In genomic region chr13:58359304-58359653, GRCm38 (mm10) we compare ENCODE assay signal across 8 mouse cellular contexts. TPM values are rescaled to one million over a fixed set of nuclear protein-coding genes. Genes with fewer than 3 reads are reported as not detected.
A peak's percentile ranks its signal among the peaks of the same experiment; 100 is the strongest.
DNase-seq lines count a peak whose midpoint lies in the region; ATAC-seq and TF ChIP-seq lines count a peak whose summit lies in the region.

No protein-coding gene starts in this region.

- no peak for ATAC-seq in forebrain, embryonic 16.5 days
- peak; percentile 61 for ATAC-seq in liver, postnatal 0 days

- 7% methylated on average over 7 of the region's 7 CpGs for WGBS in heart, embryonic 10.5 days
- 6% methylated on average over 7 of the region's 7 CpGs for WGBS in forebrain, embryonic 16.5 days
- WGBS in liver, postnatal 0 days (ENCODE audit: insufficient replicate concordance): 11% methylated on average over 7 of the region's 7 CpGs

- intact Hi-C loops in heart, postnatal 10 days (cut with DNase I): no loop called here

- no peak for TF ChIP-seq CTCF in liver, postnatal 0 days (IDR thresholded peaks at IDR 0.05; ENCODE audit: low read depth)

- H3K4me3 ChIP-seq in heart, embryonic 10.5 days: peak overlapping the region; percentile 75
- peak overlapping the region; percentile 48 to 76; a peak in 3 of 4 replicates for H3K4me3 ChIP-seq in ES-E14 (ENCODE audit: insufficient read depth in 1 of 2, low read depth in 1 of 2, low read length in 2 of 2, poor library complexity in 1 of 2, severe bottlenecking in 1 of 2)
- peak overlapping the region; percentile 73 for H3K4me3 ChIP-seq in forebrain, embryonic 16.5 days (replicated peaks; ENCODE audit: low read length)
- peak overlapping the region; percentile 57 for H3K4me3 ChIP-seq in liver, postnatal 0 days (ENCODE audit: low read depth, low read length)

- no peaks in the 10 kb centered on the region for H3K36me3 ChIP-seq in heart, embryonic 10.5 days
- H3K36me3 ChIP-seq in ES-E14 (ENCODE audit: control insufficient read depth, insufficient read depth, low read length, poor library complexity, severe bottlenecking): no peaks in the 10 kb centered on the region
- H3K36me3 ChIP-seq in forebrain, embryonic 16.5 days (ENCODE audit: control insufficient read depth, insufficient read depth): no peaks in the 10 kb centered on the region
- H3K36me3 ChIP-seq in liver, postnatal 0 days (replicated peaks; ENCODE audit: insufficient read depth, low read length): no peaks in the 10 kb centered on the region

- H3K4me2 ChIP-seq in forebrain, embryonic 16.5 days (ENCODE audit: low read length): peak overlapping the region; percentile 87
- peak overlapping the region; percentile 98 for H3K4me2 ChIP-seq in liver, postnatal 0 days (ENCODE audit: low read depth, low read length)

- H3K27me3 ChIP-seq in heart, embryonic 10.5 days (ENCODE audit: insufficient read depth, poor library complexity, severe bottlenecking): 0 out of 2 replicates have a peak, but pooled peaks cover 7% of the 10 kb centered on the region
- H3K27me3 ChIP-seq in forebrain, embryonic 16.5 days (replicated peaks; ENCODE audit: control insufficient read depth, insufficient read depth, low read length): no peaks in the 10 kb centered on the region
- H3K27me3 ChIP-seq in liver, postnatal 0 days (ENCODE audit: insufficient read depth, low read length): 0 out of 2 replicates have a peak, but pooled peaks cover 6% of the 10 kb centered on the region

- DNase-seq in heart, embryonic 10.5 days (ENCODE audit: low spot score): no peak
- no peak for DNase-seq in heart, postnatal 10 days
- DNase-seq in ES-E14 (ENCODE audit: low read depth, low spot score) (no peak), MN1 (ENCODE audit: low spot score) (no peak)
- DNase-seq in liver, postnatal 0 days: no peak
- no peak for DNase-seq in left cerebral cortex, adult 18-20 months (ENCODE audit: low spot score in 2 of 2)
- DNase-seq in adrenal gland, postnatal 14 days: no peak

- in situ Hi-C loops in ES-E14 (cut with MboI; ENCODE audit: low sequenced_read_pairs in 2 of 2, unreplicated experiment in 2 of 2): no loop called here

- peaks cover 5% of the 10 kb centered on the region; the same call in 1 of the 2 replicates for H3K4me1 ChIP-seq in heart, embryonic 10.5 days
- H3K4me1 ChIP-seq in ES-E14 (ENCODE audit: control insufficient read depth in 2 of 2, insufficient read depth in 2 of 2, low read length in 2 of 2, poor library complexity in 1 of 2): no peaks in the 10 kb centered on the region
- no peaks in the 10 kb centered on the region for H3K4me1 ChIP-seq in forebrain, embryonic 16.5 days (replicated peaks; ENCODE audit: control insufficient read depth, insufficient read depth, low read length)
- H3K4me1 ChIP-seq in liver, postnatal 0 days (ENCODE audit: insufficient read depth): peaks cover 5% of the 10 kb centered on the region

- peak overlapping the region; percentile 57 for H3K9ac ChIP-seq in ES-E14 (ENCODE audit: insufficient read depth, low read depth, low read length, poor library complexity, severe bottlenecking)
- H3K9ac ChIP-seq in forebrain, embryonic 16.5 days (replicated peaks; ENCODE audit: low read depth, low read length): no peak overlapping the region; the same call in 1 of the 2 replicates
- no peak overlapping the region for H3K9ac ChIP-seq in liver, postnatal 0 days (replicated peaks)

- TF ChIP-seq EP300 in liver, postnatal 0 days (IDR thresholded peaks at IDR 0.05; ENCODE audit: low read depth): no peak

- H3K27ac ChIP-seq in heart, embryonic 10.5 days: peak overlapping the region; percentile 85
- no peak overlapping the region for H3K27ac ChIP-seq in ES-E14 (ENCODE audit: insufficient read depth, low read depth, low read length, poor library complexity, severe bottlenecking)
- no peak overlapping the region for H3K27ac ChIP-seq in forebrain, embryonic 16.5 days (ENCODE audit: low read length)
- H3K27ac ChIP-seq in liver, postnatal 0 days (ENCODE audit: low read depth): peak overlapping the region; percentile 7; the same call in 1 of the 2 replicates

- no peaks in the 10 kb centered on the region for H3K9me3 ChIP-seq in heart, embryonic 10.5 days
- H3K9me3 ChIP-seq in ES-E14 (ENCODE audit: control insufficient read depth, insufficient read depth, low read depth, low read length): no peaks in the 10 kb centered on the region
- no peaks in the 10 kb centered on the region for H3K9me3 ChIP-seq in forebrain, embryonic 16.5 days (ENCODE audit: control insufficient read depth, low read length)
- no peaks in the 10 kb centered on the region for H3K9me3 ChIP-seq in liver, postnatal 0 days (ENCODE audit: low read length)

TF ChIP-seq in ES-E14, 5 proteins besides CTCF, POLR2A, EP300 and RAD21:
- TF ChIP-seq MAFK (IDR thresholded peaks at IDR 0.05; ENCODE audit: insufficient read depth, low read depth, low read length) (no peak), CHD2 (IDR thresholded peaks at IDR 0.05; ENCODE audit: low read depth, low read length) (no peak), ZC3H11A (IDR thresholded peaks at IDR 0.05; ENCODE audit: borderline replicate concordance, low read depth, low read length) (no peak), ZNF384 (IDR thresholded peaks at IDR 0.05; ENCODE audit: low read depth, low read length) (no peak), HCFC1 (IDR thresholded peaks at IDR 0.05; ENCODE audit: borderline replicate concordance, insufficient read depth, low read length) (no peak)

RNA-seq across cellular contexts. Expression of gene Kif27, which starts 0.4 kb away (rescaled TPM):
- 0.20 and 0.31 TPM in 2 replicates for polyA plus RNA-seq in heart, embryonic 10.5 days (2016; fragmentation: Nextera tagmentation; extraction: Ambion mirVana)
- total RNA-seq in heart, postnatal 10 days (2021): under 1 TPM; 0.22 to 0.24 TPM
- total RNA-seq in ES-E14 (2012; rRNA removed): 0.18 and 0.21 TPM in 2 replicates
- polyA plus RNA-seq in forebrain, embryonic 16.5 days (2015; fragmentation: Nextera tagmentation; extraction: Ambion mirVana): 0.93 and 1.4 TPM in 2 replicates
- polyA plus RNA-seq in liver, postnatal 0 days (2015; fragmentation: Nextera tagmentation; extraction: Ambion mirVana): 0.02 and 0.05 TPM in 2 replicates
- 1 to 10 TPM; 3.6 to 3.8 TPM for total RNA-seq in left cerebral cortex, adult 18-20 months (2021)
- 1.5 and 1.7 TPM in 2 replicates for total RNA-seq in adrenal gland, postnatal 14 days (2021)

RNA-seq across cellular contexts. Expression of gene 2210016F16Rik, which starts 25.7 kb away (rescaled TPM):
- 34.7 and 35.3 TPM in 2 replicates for polyA plus RNA-seq in heart, embryonic 10.5 days (2016; fragmentation: Nextera tagmentation; extraction: Ambion mirVana)
- total RNA-seq in heart, postnatal 10 days (2021): 10 to 100 TPM; 16.6 to 18.0 TPM
- total RNA-seq in ES-E14 (2012; rRNA removed): 12.5 and 14.5 TPM in 2 replicates
- polyA plus RNA-seq in forebrain, embryonic 16.5 days (2015; fragmentation: Nextera tagmentation; extraction: Ambion mirVana): 19.4 and 20.3 TPM in 2 replicates
- 15.4 and 16.6 TPM in 2 replicates for polyA plus RNA-seq in liver, postnatal 0 days (2015; fragmentation: Nextera tagmentation; extraction: Ambion mirVana)
- 1 to 10 TPM; 7.8 to 8.0 TPM for total RNA-seq in left cerebral cortex, adult 18-20 months (2021)
- total RNA-seq in adrenal gland, postnatal 14 days (2021): 25.4 and 26.2 TPM in 2 replicates

RNA-seq across cellular contexts. Expression of gene Rmi1, which starts 42.8 kb away (rescaled TPM):
- polyA plus RNA-seq in heart, embryonic 10.5 days (2016; fragmentation: Nextera tagmentation; extraction: Ambion mirVana): 21.8 and 26.0 TPM in 2 replicates
- 10 to 100 TPM in 1 of 2 experiments, 1 to 10 TPM in 1; 9.9 to 12.9 TPM for total RNA-seq in heart, postnatal 10 days (2021)
- total RNA-seq in ES-E14 (2012; rRNA removed): 19.5 and 22.3 TPM in 2 replicates
- polyA plus RNA-seq in forebrain, embryonic 16.5 days (2015; fragmentation: Nextera tagmentation; extraction: Ambion mirVana): 23.8 and 24.2 TPM in 2 replicates
- polyA plus RNA-seq in liver, postnatal 0 days (2015; fragmentation: Nextera tagmentation; extraction: Ambion mirVana): 9.0 and 9.8 TPM in 2 replicates
- 10 to 100 TPM; 12.8 to 15.5 TPM for total RNA-seq in left cerebral cortex, adult 18-20 months (2021)
- total RNA-seq in adrenal gland, postnatal 14 days (2021): 18.6 and 19.3 TPM in 2 replicates

RNA-seq across cellular contexts. Expression of gene Hnrnpk, which starts 43.9 kb away (rescaled TPM):
- polyA plus RNA-seq in heart, embryonic 10.5 days (2016; fragmentation: Nextera tagmentation; extraction: Ambion mirVana): 1,257 and 1,505 TPM in 2 replicates
- total RNA-seq in heart, postnatal 10 days (2021): 100 to 1,000 TPM; 721 to 814 TPM
- 576 and 704 TPM in 2 replicates for total RNA-seq in ES-E14 (2012; rRNA removed)
- 1,925 and 2,161 TPM in 2 replicates for polyA plus RNA-seq in forebrain, embryonic 16.5 days (2015; fragmentation: Nextera tagmentation; extraction: Ambion mirVana)
- 332 and 351 TPM in 2 replicates for polyA plus RNA-seq in liver, postnatal 0 days (2015; fragmentation: Nextera tagmentation; extraction: Ambion mirVana)
- 100 to 1,000 TPM; 599 to 626 TPM for total RNA-seq in left cerebral cortex, adult 18-20 months (2021)
- total RNA-seq in adrenal gland, postnatal 14 days (2021): 904 and 935 TPM in 2 replicates

Comparison
In these comparisons a context has a peak if more than half of its experiments do, and no peak if none do; other contexts are left out.
1. H3K27ac ChIP-seq: peak in heart, embryonic 10.5 days (single experiment) and liver, postnatal 0 days (single experiment); none in ES-E14 (single experiment) and forebrain, embryonic 16.5 days (single experiment).
2. Peak in every context shown above with its lines, with median percentiles within 50 percentile points of each other: H3K4me3 ChIP-seq.